Mouse (Mus musculus): Measurements from ENCODE around the gene Tubgcp2. TPM values are rescaled to one million over a fixed set of nuclear protein-coding genes. Genes with fewer than 3 reads are reported as not detected.

Gene Tubgcp2
- polyA plus RNA-seq, 1 experiment, result 51.7 TPM

GRCm38 (mm10) chr7:140048361-140049114 is 12.1 kb upstream of the Tubgcp2 start, which contains the start of gene Msx3:
Gene Msx3 (minus strand): TSS chr7:140049089.
- no peak for DNase-seq (ENCODE audit: extremely low spot score in 1 of 2, low spot score in 1 of 2)

- DNase-seq (ENCODE audit: extremely low spot score in 1 of 2, low spot score in 1 of 2), result no peak
Measured at GRCm38 (mm10) chr7:140047811-140048311, 11.4 kb upstream of the Tubgcp2 start.

DNA sequence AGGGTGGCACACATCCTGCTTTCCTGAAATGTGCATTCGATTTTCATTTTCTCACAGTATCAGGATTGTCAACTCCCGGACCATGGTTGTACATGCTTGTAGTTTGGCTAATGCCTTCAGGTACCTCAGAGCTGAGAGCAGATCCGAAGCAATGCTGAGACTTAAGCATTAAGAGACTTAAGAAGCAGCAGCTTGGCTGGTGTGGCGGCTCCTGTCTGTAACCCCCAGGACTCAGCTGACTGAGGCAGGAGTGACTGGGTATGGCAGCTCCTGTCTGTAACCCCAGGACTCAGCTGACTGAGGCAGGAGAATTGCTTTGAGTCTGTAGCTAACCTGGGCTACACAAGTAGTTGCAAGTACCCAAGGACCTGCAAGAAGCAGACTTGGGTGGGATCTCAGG is 9.1 kb upstream of the Tubgcp2 start:
- no peak for DNase-seq (ENCODE audit: extremely low spot score in 1 of 2, low spot score in 1 of 2)

- DNase-seq (ENCODE audit: extremely low spot score in 1 of 2, low spot score in 1 of 2), result no peak
Measured at GRCm38 (mm10) chr7:140042728-140043127, 6.3 kb upstream of the Tubgcp2 start.

- no peak for DNase-seq (ENCODE audit: extremely low spot score in 1 of 2, low spot score in 1 of 2)
Measured at GRCm38 (mm10) chr7:140037171-140037555, 694 bp upstream of the Tubgcp2 start.

DNA sequence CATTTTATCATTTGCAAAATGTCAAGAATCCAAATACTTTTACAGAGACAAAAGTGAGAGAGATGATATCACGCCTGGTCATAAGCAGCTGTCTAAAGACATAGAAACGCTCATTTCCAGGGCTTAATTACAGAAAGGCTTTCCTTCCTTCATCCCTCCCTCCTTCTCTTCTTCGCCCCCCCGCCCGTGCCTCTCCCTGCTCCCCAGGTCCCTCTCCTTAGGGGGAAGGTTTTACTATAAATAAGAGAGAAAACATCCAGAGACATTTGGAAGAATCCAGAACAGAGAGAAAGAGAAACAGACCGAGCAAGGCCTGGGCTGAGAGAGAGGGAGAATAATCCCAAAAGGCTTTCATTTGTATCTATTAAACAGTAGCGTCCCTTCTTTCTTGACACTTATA is 1.0 kb downstream of the Tubgcp2 start:
- DNase-seq (ENCODE audit: extremely low spot score in 1 of 2, low spot score in 1 of 2), result no peak

GRCm38 (mm10) chr7:140033386-140033785 is 3.1 kb downstream of the Tubgcp2 start:
- DNase-seq (ENCODE audit: extremely low spot score in 1 of 2, low spot score in 1 of 2), result no peak

GRCm38 (mm10) chr7:140032366-140032765 is 4.1 kb downstream of the Tubgcp2 start:
- no peak for DNase-seq (ENCODE audit: extremely low spot score in 1 of 2, low spot score in 1 of 2)

- DNase-seq (ENCODE audit: extremely low spot score in 1 of 2, low spot score in 1 of 2), result no peak
Measured at GRCm38 (mm10) chr7:140031771-140032170, 4.7 kb downstream of the Tubgcp2 start.

GRCm38 (mm10) chr7:140011336-140011735 is 25.1 kb downstream of the Tubgcp2 start:
- no peak for DNase-seq (ENCODE audit: extremely low spot score in 1 of 2, low spot score in 1 of 2)

GRCm38 (mm10) chr7:140007781-140008180 is 28.7 kb downstream of the Tubgcp2 start:
- no peak for DNase-seq (ENCODE audit: extremely low spot score in 1 of 2, low spot score in 1 of 2)

DNA sequence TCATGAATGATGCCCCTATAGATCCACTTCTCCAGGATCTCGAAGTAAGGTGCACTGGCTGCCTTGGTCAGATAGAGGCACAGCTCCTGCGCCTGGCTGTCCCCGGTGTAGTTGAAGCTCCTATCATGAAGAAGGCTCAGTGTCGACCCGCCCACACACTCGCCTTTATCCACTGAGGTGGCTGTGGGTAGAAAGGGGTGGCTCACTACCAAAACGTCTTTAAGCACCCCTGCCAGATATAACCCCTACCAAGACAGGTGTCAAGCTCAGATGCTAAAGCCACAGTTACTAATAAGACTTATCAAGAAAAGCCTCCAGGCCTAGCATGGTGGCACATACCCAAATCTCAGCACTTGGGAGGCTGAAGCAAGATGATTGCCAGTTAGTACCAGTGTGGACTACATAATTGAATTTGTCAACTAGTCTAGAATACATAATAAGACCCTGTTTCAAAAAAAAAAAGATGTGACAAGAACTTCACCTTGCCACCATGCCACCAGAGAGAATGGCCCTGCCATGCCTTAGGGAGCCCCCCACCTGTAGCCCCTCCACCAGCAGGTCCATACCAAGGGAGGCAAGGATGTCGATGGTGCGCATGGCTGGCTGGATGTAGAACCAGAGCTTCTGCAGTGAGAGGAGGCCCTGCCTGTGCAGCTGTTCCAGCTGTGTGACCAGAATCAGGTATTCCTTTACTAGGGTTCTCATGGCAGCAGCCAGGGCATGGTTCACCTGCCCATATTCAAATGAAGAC is 29.4 kb downstream of the Tubgcp2 start:
- no peak for DNase-seq (ENCODE audit: extremely low spot score in 1 of 2, low spot score in 1 of 2)

GRCm38 (mm10) chr7:140004666-140005065 is 31.8 kb downstream of the Tubgcp2 start:
- no peak for DNase-seq (ENCODE audit: extremely low spot score in 1 of 2, low spot score in 1 of 2)

DNA sequence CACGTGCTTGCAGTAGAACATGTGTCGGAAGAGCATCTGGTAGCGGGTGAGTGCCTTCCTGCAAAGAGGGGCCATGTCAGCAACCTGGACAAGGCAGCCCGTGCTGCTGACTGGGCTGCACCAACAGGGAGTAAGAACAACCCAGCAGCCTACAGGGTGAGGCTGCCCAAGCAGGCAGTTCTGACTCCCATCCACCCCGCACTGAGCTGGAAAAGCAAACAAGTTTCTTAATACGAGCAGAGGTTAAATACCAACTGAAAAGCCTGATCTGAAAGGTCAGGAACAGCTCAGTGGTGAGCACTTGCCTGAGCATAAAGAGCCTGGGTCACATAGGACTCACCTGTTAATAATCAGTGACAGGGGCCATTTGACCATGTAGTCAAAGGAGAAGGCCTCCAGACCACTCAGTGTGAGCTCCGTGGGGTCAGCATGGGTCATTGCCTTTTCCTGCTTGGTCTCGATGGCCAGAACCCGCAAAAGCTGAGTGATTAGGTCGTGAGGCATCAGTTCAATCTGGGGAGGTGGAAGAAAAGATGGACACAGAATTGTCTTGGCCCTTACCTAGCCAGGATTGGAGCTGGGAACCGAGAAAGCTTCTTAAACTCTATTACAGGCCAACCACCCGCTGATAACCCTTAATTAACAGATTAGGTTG is 35.3 kb downstream of the Tubgcp2 start:
- no peak for DNase-seq (ENCODE audit: extremely low spot score in 1 of 2, low spot score in 1 of 2)

DNA sequence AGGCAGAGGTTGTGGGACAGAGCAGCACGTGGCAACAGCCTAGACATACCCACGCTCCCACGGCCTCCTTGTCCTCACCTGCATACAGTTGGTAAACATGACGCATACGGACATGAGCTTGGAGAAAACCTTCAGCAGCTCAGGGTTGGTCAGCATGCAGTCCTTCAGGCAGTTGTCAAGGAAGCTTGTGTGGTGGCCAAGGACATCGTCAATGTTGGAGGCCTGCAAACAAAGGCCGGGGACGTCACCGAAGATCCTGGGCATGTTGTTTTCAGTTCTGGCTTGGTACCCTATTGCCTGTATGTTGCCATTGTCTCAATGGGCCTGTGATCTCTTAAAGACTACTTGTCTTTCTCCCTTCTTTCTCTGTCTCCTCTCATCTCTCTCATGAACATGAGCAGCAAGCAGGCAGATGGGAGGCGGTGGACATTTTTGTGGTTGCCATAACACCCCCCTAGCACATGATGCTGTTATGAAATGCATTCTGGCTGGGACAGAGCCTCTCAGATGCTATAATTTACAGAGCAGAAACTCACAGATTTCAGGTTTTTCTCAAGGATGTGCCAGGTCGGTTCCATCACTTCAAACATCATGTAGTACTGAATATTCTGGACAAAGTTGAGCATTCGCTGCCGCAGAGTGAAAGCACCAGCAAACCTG is 37.6 kb downstream of the Tubgcp2 start:
- peak in 1 of 2 experiments; percentile 61 for DNase-seq (ENCODE audit: extremely low spot score in 1 of 2, low spot score in 1 of 2)

GRCm38 (mm10) chr7:139994676-139995075 is 41.8 kb downstream of the Tubgcp2 start:
- DNase-seq (ENCODE audit: extremely low spot score in 1 of 2, low spot score in 1 of 2), result peak; percentile 37 to 86

DNA sequence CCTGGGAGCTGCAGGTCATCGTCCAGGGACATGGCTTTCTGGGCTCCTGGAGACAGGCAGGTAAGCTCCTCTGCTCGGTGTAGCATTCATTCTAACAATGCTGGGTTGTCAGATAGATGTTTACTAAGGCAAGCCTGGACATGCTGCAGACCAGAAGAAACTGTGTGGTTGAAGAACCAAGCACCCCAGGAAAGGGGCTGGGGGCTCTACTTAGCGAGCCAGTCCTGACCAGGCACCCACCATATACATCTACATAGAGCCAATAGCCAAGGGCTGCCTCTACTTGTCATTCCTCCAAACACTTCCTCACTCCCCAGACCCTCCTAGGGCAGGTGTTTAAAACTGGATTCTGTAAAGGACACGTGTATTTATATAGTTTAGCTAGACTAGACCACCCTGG is 42.3 kb downstream of the Tubgcp2 start:
- DNase-seq (ENCODE audit: extremely low spot score in 1 of 2, low spot score in 1 of 2), result no peak

GRCm38 (mm10) chr7:139993532-139993931 is 42.9 kb downstream of the Tubgcp2 start:
- DNase-seq (ENCODE audit: extremely low spot score in 1 of 2, low spot score in 1 of 2), result no peak

GRCm38 (mm10) chr7:139992406-139992805 is 44.1 kb downstream of the Tubgcp2 start, which contains the start of gene Adam8:
Gene Adam8 (minus strand): TSS chr7:139992562.
- no peak for DNase-seq (ENCODE audit: extremely low spot score in 1 of 2, low spot score in 1 of 2)

- no peak for DNase-seq (ENCODE audit: extremely low spot score in 1 of 2, low spot score in 1 of 2)
Measured at GRCm38 (mm10) chr7:139990864-139991394, 45.5 kb downstream of the Tubgcp2 start.
